Mouse (Mus musculus) heart, postnatal 25 days (tissue): ENCODE data around the gene Cdc37. TPM values are rescaled to one million over a fixed set of nuclear protein-coding genes. Genes with fewer than 3 reads are reported as not detected.

ENCODE experiments used
- DNase-seq: peaks from one replicate; pipeline ENCODE4 v3.0.0; 2022; ENCODE audit warnings: low spot score
- intact Hi-C: fragments of 180-260 bp; cut with DNase I; formaldehyde crosslinking; loops from one replicate; pipeline ENCODE4 v1.15.1; 2025
- total RNA-seq, 2 experiments: library from RNA; stranded (reverse); gene quantifications; 2 replicates each; pipeline ENCODE4 v1.2.3; 2021

Gene Cdc37
- total RNA-seq, 2 experiments from 2014 or later, result 158 to 160 TPM

GRCm38 (mm10) chr9:21168161-21169123 lies 18.7 kb upstream of the Cdc37 start:
- DNase-seq, result peak; percentile 57
- intact Hi-C loops, result no loop called here

GRCm38 (mm10) chr9:21167140-21168097 lies 17.6 kb upstream of the Cdc37 start:
- intact Hi-C loops, result no loop called here
- no peak for DNase-seq

GRCm38 (mm10) chr9:21166516-21166915 lies 16.7 kb upstream of the Cdc37 start:
- intact Hi-C loops, result loop anchor here (1.0 kb wide), 1 partner anchor 12 kb away; no protein-coding TSS in a partner anchor
- no peak for DNase-seq

DNA sequence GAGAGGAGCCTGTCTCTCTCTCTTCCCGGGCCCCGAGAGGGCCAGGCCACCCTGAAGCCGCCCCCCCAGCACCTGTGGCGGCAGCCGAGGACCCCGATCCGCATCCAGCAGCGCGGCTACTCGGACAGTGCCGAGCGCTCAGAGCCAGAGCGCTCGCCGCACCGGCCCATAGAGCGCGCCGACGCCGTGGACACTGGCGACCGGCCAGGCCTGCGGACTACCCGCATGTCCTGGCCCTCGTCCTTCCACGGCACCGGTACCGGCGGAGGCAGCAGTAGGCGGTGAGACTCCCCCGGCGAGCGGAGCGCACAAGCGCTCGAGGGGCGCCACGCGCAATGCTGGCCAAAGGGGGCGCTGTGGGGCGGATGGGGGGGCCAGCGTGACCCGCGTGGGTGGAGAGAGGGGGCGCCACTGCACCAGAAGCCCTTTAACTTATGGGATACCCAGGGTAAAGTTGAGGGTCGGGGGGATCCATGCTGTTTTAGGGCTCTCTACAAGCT lies 16.2 kb upstream of the Cdc37 start:
- intact Hi-C loops, result loop anchor here (1.0 kb wide), 1 partner anchor 12 kb away; no protein-coding TSS in a partner anchor
- no peak for DNase-seq

DNA sequence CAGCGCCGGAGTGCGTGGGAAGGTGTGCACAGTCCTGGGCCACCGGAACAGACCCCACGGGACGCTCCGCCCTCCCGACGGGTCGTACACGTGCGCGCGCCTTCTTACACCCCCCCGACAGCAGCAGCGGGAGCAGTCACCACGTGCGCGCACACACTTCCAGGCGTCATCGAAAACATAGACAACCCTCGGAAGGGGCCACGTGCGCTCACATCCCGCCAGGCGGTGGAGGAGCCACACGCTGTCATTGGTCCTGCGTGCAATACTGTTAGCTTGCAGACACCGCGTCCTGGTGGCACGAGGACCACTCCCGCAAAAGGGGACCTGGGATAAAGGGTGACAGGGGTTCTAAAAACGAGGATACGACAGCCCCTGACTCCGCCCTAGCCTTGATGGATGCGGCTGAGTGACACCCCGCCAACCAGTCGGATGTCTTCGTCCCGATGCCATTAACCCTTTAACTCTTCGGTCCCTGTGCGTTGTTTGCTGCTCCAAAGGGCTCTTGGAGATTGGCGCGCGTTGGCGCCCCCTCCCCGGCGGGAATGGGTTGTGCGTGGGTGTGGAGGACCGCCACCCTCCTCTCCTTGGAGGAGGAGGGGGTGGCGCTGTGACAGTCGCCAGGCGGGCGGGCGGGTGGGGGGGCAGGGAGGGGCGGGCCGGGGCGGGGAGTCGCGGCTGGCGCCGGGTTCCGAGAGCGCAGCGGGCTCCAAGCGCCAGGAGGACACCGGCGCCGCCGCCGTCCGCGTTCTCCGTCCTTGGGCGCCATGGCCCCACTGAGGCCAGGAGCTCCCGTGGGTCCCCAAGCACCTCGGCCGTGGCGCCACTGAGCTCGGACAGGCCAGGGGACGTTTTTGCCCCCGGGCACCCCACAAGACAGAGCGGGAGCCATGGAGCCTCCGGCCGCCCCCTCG lies 15.5 kb upstream of the Cdc37 start, which contains the start of gene Pde4a:
TSS of gene Pde4a (plus strand) at position 674 of the 911 bp plus-strand sequence.
- intact Hi-C loops, result no loop called here
- DNase-seq, result no peak

- DNase-seq, result no peak
- intact Hi-C loops, result no loop called here
Observed at GRCm38 (mm10) chr9:21164072-21164471, 14.3 kb upstream of the Cdc37 start.

DNA sequence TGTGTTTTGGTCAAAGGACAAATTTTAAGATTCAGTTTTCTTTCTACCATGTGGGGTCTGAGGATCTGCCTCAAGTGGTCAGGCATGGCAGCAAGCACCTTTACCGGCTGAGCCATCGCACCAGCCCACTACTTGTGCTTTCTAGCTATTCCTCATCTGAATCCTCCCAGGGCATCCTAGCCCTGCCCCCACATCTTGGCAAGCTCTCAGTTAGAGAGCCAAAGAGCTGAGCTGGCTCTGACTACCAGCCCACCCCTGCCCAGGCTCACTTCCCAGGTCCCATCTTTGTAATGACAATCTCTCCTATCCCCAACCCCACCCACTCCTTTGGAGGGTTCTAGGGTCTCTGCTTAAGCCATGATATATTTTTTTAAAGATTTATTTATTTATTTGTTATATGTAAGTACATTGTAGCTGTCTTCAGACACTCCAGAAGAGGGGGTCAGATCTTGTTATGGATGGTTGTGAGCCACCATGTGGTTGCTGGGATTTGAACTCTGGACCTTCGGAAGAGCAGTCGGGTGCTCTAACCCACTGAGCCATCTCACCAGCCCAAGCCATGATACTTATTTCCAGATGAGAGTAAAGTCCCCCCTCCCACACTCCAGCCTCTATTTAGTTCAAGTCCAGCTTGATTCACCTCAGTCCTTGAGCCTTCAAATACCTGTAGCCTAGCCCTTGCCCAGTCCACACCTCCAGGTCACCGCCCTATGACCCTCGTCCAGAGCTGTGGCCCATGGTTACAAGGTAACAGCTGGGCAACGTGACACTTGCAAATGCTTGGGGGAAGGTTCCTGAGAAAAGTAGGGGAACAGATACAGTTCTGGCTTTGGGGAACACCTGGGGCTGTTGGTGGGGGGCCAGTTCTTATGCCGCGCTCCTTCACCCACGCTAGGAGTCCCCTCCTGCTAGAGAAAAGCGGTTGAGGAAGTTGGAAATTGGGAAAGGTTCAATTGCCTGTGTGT lies 13.6 kb upstream of the Cdc37 start:
- intact Hi-C loops, result no loop called here
- DNase-seq, result no peak

- DNase-seq, result peak; percentile 69
- intact Hi-C loops, result no loop called here
Observed at GRCm38 (mm10) chr9:21161209-21161909, 11.6 kb upstream of the Cdc37 start.

DNA sequence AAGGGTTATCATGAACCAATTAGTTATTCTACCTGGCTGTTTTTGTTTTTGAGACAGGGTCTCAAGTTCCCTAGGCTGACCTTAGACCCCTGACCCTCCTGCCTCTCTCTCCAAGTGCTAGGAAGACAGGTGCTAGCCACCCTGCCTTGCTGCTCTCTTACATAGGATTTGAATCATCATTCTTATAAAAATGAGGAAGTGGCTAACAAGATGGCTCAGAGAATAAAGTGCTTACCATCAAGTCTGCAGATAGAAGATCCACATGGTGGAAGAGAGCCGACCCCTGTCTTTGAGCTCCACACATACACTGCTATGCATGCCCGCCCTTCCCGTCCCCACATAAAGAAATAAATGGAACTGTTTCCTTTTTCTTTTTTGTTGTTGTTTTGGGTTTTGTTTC lies 5.0 kb upstream of the Cdc37 start:
- DNase-seq, result no peak
- intact Hi-C loops, result loop anchor here (1.0 kb wide), 1 partner anchor 12 kb away; no protein-coding TSS in a partner anchor

- DNase-seq, result no peak
Observed at GRCm38 (mm10) chr9:21153833-21154232, 4.1 kb upstream of the Cdc37 start.

GRCm38 (mm10) chr9:21153331-21153730 lies 3.5 kb upstream of the Cdc37 start:
- intact Hi-C loops, result no loop called here

More at GRCm38 (mm10) chr9:21153833-21154232, 4.1 kb upstream of the Cdc37 start:
- intact Hi-C loops, result loop anchor here (1.0 kb wide), 1 partner anchor 12 kb away; no protein-coding TSS in a partner anchor

DNA sequence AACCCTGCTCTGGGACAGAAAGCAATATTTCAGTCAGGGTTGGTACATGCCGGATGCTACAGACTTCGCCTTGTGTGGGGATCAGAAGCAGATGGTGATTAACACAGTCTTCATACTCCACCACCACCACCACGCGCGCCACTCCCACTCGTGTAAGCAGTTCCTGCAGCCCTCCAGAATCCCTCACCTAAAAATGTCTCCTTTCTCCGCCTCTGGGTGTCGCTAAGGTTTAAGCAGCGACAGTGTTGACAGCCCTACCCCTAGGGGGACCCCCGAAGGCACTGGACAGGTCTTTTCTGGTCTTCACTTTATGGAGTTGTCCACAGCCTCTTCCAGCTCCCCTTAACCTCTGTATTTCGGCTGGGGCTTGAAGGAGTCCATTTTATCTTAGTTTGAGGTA lies 2.9 kb upstream of the Cdc37 start:
- intact Hi-C loops, result no loop called here
- no peak for DNase-seq

More at GRCm38 (mm10) chr9:21153331-21153730, 3.5 kb upstream of the Cdc37 start:
- DNase-seq, result no peak

DNA sequence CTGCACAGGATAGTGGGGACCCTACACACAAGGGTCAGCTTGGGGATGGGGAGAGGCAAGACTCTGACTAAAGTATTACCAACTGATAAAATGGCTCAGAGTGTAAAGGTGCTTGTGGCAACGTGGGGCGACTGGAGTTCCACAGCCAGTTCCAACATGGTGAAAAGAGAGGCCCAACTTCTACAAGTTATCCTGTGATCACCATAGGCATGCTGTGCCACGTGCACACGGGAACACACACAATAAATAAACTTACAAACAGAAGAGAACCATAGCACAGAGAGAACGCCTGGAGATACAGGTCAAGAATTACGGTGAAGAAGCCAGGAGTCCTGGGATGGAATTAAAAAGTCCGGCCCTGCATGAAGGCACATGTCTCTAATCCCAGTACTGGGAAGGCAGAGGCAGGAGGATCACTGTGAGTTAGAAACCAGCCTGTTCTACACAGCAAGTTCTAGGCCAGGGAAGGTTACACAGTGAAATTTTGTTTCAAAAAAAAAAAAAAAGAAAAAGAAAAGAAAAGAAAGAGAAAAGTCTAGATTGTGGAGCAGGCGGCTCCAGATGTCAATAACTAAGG lies 617 bp downstream of the Cdc37 start:
- intact Hi-C loops, result no loop called here
- DNase-seq, result no peak

DNA sequence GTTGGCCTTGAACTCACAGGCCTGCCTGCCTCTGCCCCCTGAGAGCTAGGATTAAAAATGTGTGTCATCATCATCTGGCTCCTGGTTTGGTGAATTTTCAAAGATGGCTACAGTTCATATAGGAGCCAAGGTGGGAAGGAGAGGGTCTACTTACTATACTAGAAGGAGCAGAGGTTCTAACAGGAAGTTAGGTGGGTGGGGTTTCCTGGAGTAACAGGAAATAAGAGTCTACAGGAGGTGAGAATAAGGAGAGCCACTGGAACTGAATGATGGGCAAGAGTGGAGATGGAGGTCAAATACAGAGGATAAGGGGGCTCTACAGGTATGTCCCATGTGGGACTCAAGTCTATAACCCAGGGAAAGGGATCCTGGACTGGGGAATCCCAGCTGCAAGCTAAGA lies 1.4 kb downstream of the Cdc37 start:
- intact Hi-C loops, result no loop called here

DNA sequence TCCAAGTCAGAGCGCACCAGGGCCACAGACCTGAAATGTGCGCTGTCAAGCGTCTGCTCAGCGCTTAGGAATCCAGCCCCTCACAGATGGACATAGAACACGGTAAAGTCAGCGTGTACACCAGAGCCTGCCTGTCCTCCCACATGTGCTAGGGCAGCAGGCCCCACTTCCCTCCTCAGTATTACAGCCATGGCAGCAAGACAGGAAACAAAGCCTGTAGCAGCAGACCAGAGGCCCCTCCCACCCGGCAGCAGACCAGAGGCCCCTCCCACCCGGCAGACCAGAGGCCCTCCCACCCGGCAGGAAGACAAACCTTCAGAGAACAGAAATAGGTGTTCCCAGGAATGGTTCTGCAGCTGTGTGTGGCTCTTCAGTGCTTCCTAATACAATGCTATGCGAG lies 3.1 kb downstream of the Cdc37 start:
- intact Hi-C loops, result no loop called here
- no peak for DNase-seq

More for the DNA sequence above, 1.4 kb downstream of the Cdc37 start:
- no peak for DNase-seq

- DNase-seq, result no peak
- intact Hi-C loops, result no loop called here
Observed at GRCm38 (mm10) chr9:21145431-21145830, 4.4 kb downstream of the Cdc37 start.

- DNase-seq, result no peak
- intact Hi-C loops, result no loop called here
Observed at GRCm38 (mm10) chr9:21144361-21144760, 5.4 kb downstream of the Cdc37 start.
